Mouse (Mus musculus) cerebellum, adult 2 months (tissue): ENCODE measurements at regions not wholly inside any gene's neighbourhood (a gene's known extent, or its start where the extent isn't known, plus 50 kb on each side); places are given as distances from the start of the nearest gene placed in this dataset.

Experiments used
- CTCF ChIP-seq: fragments of 200-500 bp; IDR thresholded peaks from 2 replicates; pipeline ENCODE4 v1.5.1; 2011; ENCODE audit warnings: low read depth, mild to moderate bottlenecking, control low read depth, low read length, moderate library complexity, borderline replicate concordance; ENCODE audit not compliant: insufficient read depth
- POLR2A ChIP-seq: fragments of 200-500 bp; IDR thresholded peaks from 2 replicates; pipeline ENCODE4 v1.6.1; 2011; ENCODE audit warnings: low read length, control low read depth, borderline replicate concordance; ENCODE audit not compliant: insufficient read depth

GRCm38 (mm10) chr14:8760541-8760940 lies 94.5 kb upstream of the 4930452B06Rik start:
- TF ChIP-seq POLR2A (no peak), CTCF (no peak)
